Mouse (Mus musculus): ENCODE measurements at regions not wholly inside any gene's neighbourhood (a gene's known extent, or its start where the extent isn't known, plus 50 kb on each side); places are given as distances from the start of the nearest gene placed in this dataset.

- no peaks in the 10 kb centered on the region for H3K36me3 ChIP-seq (ENCODE audit: control insufficient read depth, insufficient read depth, low read length)
- no peak overlapping the region for H3K4me3 ChIP-seq (ENCODE audit: low read depth, low read length)
- ATAC-seq (replicated peaks; ENCODE audit: low FRiP score) (no peak), DNase-seq (ENCODE audit: low spot score) (no peak)
- no peak overlapping the region for H3K27ac ChIP-seq (ENCODE audit: low read depth, low read length)
- H3K9ac ChIP-seq (ENCODE audit: low read depth, low read length) = no peak overlapping the region
- H3K27me3 ChIP-seq (replicated peaks; ENCODE audit: control insufficient read depth, insufficient read depth, low read length) = no peaks in the 10 kb centered on the region
- no peaks in the 10 kb centered on the region for H3K4me1 ChIP-seq (replicated peaks; ENCODE audit: control insufficient read depth, insufficient read depth, low read length)
- WGBS = 12% methylated on average over 3 of the region's 3 CpGs
- no peaks in the 10 kb centered on the region for H3K9me3 ChIP-seq (ENCODE audit: control insufficient read depth, low read length)
- H3K4me2 ChIP-seq = no peak overlapping the region
These were observed 64.4 kb upstream of the Fst start for GRCm38 (mm10) chr13:114523116-114523515.

- H3K4me2 ChIP-seq = no peak overlapping the region
- ATAC-seq (replicated peaks; ENCODE audit: low FRiP score) (no peak), DNase-seq (ENCODE audit: low spot score) (no peak)
- H3K36me3 ChIP-seq (ENCODE audit: control insufficient read depth, insufficient read depth, low read length) = no peaks in the 10 kb centered on the region
- WGBS = 54% methylated on average over 9 of the region's 9 CpGs
- H3K27me3 ChIP-seq (replicated peaks; ENCODE audit: control insufficient read depth, insufficient read depth, low read length) = no peaks in the 10 kb centered on the region
- no peaks in the 10 kb centered on the region for H3K9me3 ChIP-seq (ENCODE audit: control insufficient read depth, low read length)
- H3K4me3 ChIP-seq (ENCODE audit: low read depth, low read length) = no peak overlapping the region
- H3K4me1 ChIP-seq (replicated peaks; ENCODE audit: control insufficient read depth, insufficient read depth, low read length) = no peaks in the 10 kb centered on the region
- no peak overlapping the region for H3K27ac ChIP-seq (ENCODE audit: low read depth, low read length)
- H3K9ac ChIP-seq (ENCODE audit: low read depth, low read length) = no peak overlapping the region
These were observed 68.1 kb upstream of the Fst start for GRCm38 (mm10) chr13:114526856-114527255.

- Histone ChIP-seq H3K36me3 (ENCODE audit: control insufficient read depth, insufficient read depth, low read length) (no peaks in the 10 kb centered on the region), H3K27ac (ENCODE audit: low read depth, low read length) (no peak overlapping the region), H3K4me2 (no peak overlapping the region), H3K9me3 (ENCODE audit: control insufficient read depth, low read length) (no peaks in the 10 kb centered on the region), H3K4me1 (replicated peaks; ENCODE audit: control insufficient read depth, insufficient read depth, low read length) (no peaks in the 10 kb centered on the region), H3K9ac (ENCODE audit: low read depth, low read length) (no peak overlapping the region), H3K27me3 (replicated peaks; ENCODE audit: control insufficient read depth, insufficient read depth, low read length) (no peaks in the 10 kb centered on the region), H3K4me3 (ENCODE audit: low read depth, low read length) (no peak overlapping the region)
- DNase-seq (ENCODE audit: low spot score) (no peak), ATAC-seq (replicated peaks; ENCODE audit: low FRiP score) (no peak)
- 88% methylated on average over 11 of the region's 11 CpGs for WGBS
These were observed 71.5 kb upstream of the Fst start for GRCm38 (mm10) chr13:114530171-114530774.

- 85% methylated on average over 5 of the region's 5 CpGs for WGBS
- Histone ChIP-seq H3K4me1 (replicated peaks; ENCODE audit: control insufficient read depth, insufficient read depth, low read length) (no peaks in the 10 kb centered on the region), H3K36me3 (ENCODE audit: control insufficient read depth, insufficient read depth, low read length) (no peaks in the 10 kb centered on the region), H3K27me3 (replicated peaks; ENCODE audit: control insufficient read depth, insufficient read depth, low read length) (no peaks in the 10 kb centered on the region), H3K9ac (ENCODE audit: low read depth, low read length) (no peak overlapping the region), H3K4me2 (no peak overlapping the region), H3K27ac (ENCODE audit: low read depth, low read length) (no peak overlapping the region), H3K9me3 (ENCODE audit: control insufficient read depth, low read length) (no peaks in the 10 kb centered on the region), H3K4me3 (ENCODE audit: low read depth, low read length) (no peak overlapping the region)
- no peak for DNase-seq (ENCODE audit: low spot score)
- ATAC-seq (replicated peaks; ENCODE audit: low FRiP score) = no peak
These were observed 73.0 kb upstream of the Fst start for GRCm38 (mm10) chr13:114531780-114532179.

- Histone ChIP-seq H3K4me3 (ENCODE audit: low read depth, low read length) (no peak overlapping the region), H3K36me3 (ENCODE audit: control insufficient read depth, insufficient read depth, low read length) (no peaks in the 10 kb centered on the region), H3K4me1 (replicated peaks; ENCODE audit: control insufficient read depth, insufficient read depth, low read length) (no peaks in the 10 kb centered on the region), H3K9ac (ENCODE audit: low read depth, low read length) (no peak overlapping the region), H3K27ac (ENCODE audit: low read depth, low read length) (no peak overlapping the region), H3K9me3 (ENCODE audit: control insufficient read depth, low read length) (no peaks in the 10 kb centered on the region), H3K4me2 (no peak overlapping the region), H3K27me3 (replicated peaks; ENCODE audit: control insufficient read depth, insufficient read depth, low read length) (no peaks in the 10 kb centered on the region)
- WGBS = 76% methylated on average over 8 of the region's 8 CpGs
- no peak for ATAC-seq (replicated peaks; ENCODE audit: low FRiP score)
- no peak for DNase-seq (ENCODE audit: low spot score)
These were observed 73.8 kb upstream of the Fst start for GRCm38 (mm10) chr13:114532393-114533097.

- Histone ChIP-seq H3K9ac (ENCODE audit: low read depth, low read length) (no peak overlapping the region), H3K36me3 (ENCODE audit: control insufficient read depth, insufficient read depth, low read length) (no peaks in the 10 kb centered on the region), H3K4me2 (no peak overlapping the region), H3K4me3 (ENCODE audit: low read depth, low read length) (no peak overlapping the region), H3K27ac (ENCODE audit: low read depth, low read length) (no peak overlapping the region), H3K4me1 (replicated peaks; ENCODE audit: control insufficient read depth, insufficient read depth, low read length) (no peaks in the 10 kb centered on the region), H3K27me3 (replicated peaks; ENCODE audit: control insufficient read depth, insufficient read depth, low read length) (no peaks in the 10 kb centered on the region), H3K9me3 (ENCODE audit: control insufficient read depth, low read length) (no peaks in the 10 kb centered on the region)
- DNase-seq (ENCODE audit: low spot score) (no peak), ATAC-seq (replicated peaks; ENCODE audit: low FRiP score) (no peak)
- WGBS = 63% methylated on average over 3 of the region's 3 CpGs
These were observed 75.8 kb upstream of the Fst start for GRCm38 (mm10) chr13:114534591-114534990.

GRCm38 (mm10) chr13:114535721-114536120 is 77.0 kb upstream of the Fst start:
- DNase-seq (ENCODE audit: low spot score) (no peak), ATAC-seq (replicated peaks; ENCODE audit: low FRiP score) (no peak)
- H3K27ac ChIP-seq (ENCODE audit: low read depth, low read length) = no peak overlapping the region
- H3K4me2 ChIP-seq = no peak overlapping the region
- H3K4me3 ChIP-seq (ENCODE audit: low read depth, low read length) = no peak overlapping the region
- H3K27me3 ChIP-seq (replicated peaks; ENCODE audit: control insufficient read depth, insufficient read depth, low read length) = no peaks in the 10 kb centered on the region
- no peaks in the 10 kb centered on the region for H3K36me3 ChIP-seq (ENCODE audit: control insufficient read depth, insufficient read depth, low read length)
- H3K9ac ChIP-seq (ENCODE audit: low read depth, low read length) = no peak overlapping the region
- 67% methylated on average over 1 of the region's 1 CpGs for WGBS
- H3K9me3 ChIP-seq (ENCODE audit: control insufficient read depth, low read length) = no peaks in the 10 kb centered on the region
- no peaks in the 10 kb centered on the region for H3K4me1 ChIP-seq (replicated peaks; ENCODE audit: control insufficient read depth, insufficient read depth, low read length)

- DNase-seq (ENCODE audit: low spot score) = no peak
- Histone ChIP-seq H3K9me3 (ENCODE audit: control insufficient read depth, low read length) (no peaks in the 10 kb centered on the region), H3K27me3 (replicated peaks; ENCODE audit: control insufficient read depth, insufficient read depth, low read length) (no peaks in the 10 kb centered on the region), H3K9ac (ENCODE audit: low read depth, low read length) (no peak overlapping the region), H3K4me3 (ENCODE audit: low read depth, low read length) (no peak overlapping the region), H3K36me3 (ENCODE audit: control insufficient read depth, insufficient read depth, low read length) (no peaks in the 10 kb centered on the region), H3K4me1 (replicated peaks; ENCODE audit: control insufficient read depth, insufficient read depth, low read length) (no peaks in the 10 kb centered on the region), H3K4me2 (no peak overlapping the region), H3K27ac (ENCODE audit: low read depth, low read length) (no peak overlapping the region)
- ATAC-seq (replicated peaks; ENCODE audit: low FRiP score) = no peak
- 72% methylated on average over 3 of the region's 3 CpGs for WGBS
These were observed 113.0 kb upstream of the Fst start for GRCm38 (mm10) chr13:114571731-114572130.

- no peak for DNase-seq (ENCODE audit: low spot score)
- no peaks in the 10 kb centered on the region for H3K27me3 ChIP-seq (replicated peaks; ENCODE audit: control insufficient read depth, insufficient read depth, low read length)
- no peak overlapping the region for H3K9ac ChIP-seq (ENCODE audit: low read depth, low read length)
These were observed 125.8 kb upstream of the Fst start for GRCm38 (mm10) chr13:114584566-114584965.

More at GRCm38 (mm10) chr13:114584566-114584965, 125.8 kb upstream of the Fst start:
- Histone ChIP-seq H3K4me2 (no peak overlapping the region), H3K9me3 (ENCODE audit: control insufficient read depth, low read length) (no peaks in the 10 kb centered on the region), H3K27ac (ENCODE audit: low read depth, low read length) (no peak overlapping the region), H3K4me1 (replicated peaks; ENCODE audit: control insufficient read depth, insufficient read depth, low read length) (no peaks in the 10 kb centered on the region), H3K4me3 (ENCODE audit: low read depth, low read length) (no peak overlapping the region), H3K36me3 (ENCODE audit: control insufficient read depth, insufficient read depth, low read length) (no peaks in the 10 kb centered on the region)
- WGBS = 65% methylated on average over 7 of the region's 7 CpGs
- no peak for ATAC-seq (replicated peaks; ENCODE audit: low FRiP score)
